Mouse (Mus musculus): ENCODE results near the gene Cpvl. TPM values are rescaled to one million over a fixed set of nuclear protein-coding genes. Genes with fewer than 3 reads are reported as not detected.

Cpvl gene
- polyA plus RNA-seq, 1 experiment from 2014 or later: 0.82 TPM

DNA sequence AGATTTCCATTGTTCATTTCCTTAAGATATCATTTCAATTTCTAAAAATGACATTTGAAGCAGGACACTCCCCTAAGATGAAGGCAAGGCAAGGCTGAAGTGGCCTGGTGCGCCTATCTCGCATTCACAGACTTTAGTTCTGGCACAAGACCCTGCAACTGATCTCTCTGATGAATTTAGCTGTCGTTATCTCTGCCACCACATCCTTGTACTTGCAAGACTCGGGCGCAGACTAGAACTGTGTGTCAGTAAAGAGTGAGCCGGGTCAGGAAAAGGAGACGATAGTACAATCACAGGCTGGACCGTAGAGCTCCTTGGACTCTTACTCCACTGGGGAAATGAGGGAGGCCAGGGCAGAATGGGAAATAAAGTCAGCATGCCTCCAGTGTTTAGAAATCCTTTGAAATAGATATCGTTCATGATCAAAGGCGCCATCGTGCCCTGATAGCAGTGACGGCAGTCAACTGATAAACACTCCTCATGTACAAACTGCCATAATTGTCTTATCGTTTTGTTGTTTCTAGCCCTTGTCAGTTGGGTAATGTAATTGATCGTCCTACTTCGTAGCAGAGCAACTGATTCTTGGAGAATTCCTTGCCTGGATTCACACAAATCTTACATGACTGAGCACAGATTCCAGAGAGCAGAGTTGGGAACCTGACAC is 2.5 kb upstream of the Cpvl start:
- no peak for ATAC-seq
- no peaks in the 10 kb centered on the region for H3K36me3 ChIP-seq (ENCODE audit: control insufficient read depth, insufficient read depth)
- H3K4me1 ChIP-seq (replicated peaks; ENCODE audit: control insufficient read depth, insufficient read depth, low read length): 0 out of 2 replicates have a peak, but pooled peaks cover 12% of the 10 kb centered on the region
- H3K27me3 ChIP-seq (replicated peaks; ENCODE audit: control insufficient read depth, insufficient read depth, low read length): no peaks in the 10 kb centered on the region
- WGBS: 56% methylated on average over 15 of the region's 15 CpGs
- TF ChIP-seq CTCF (IDR thresholded peaks at IDR 0.05; ENCODE audit: low read depth): no peak
- H3K27ac ChIP-seq (ENCODE audit: low read depth, low read length): no peak overlapping the region
- H3K4me3 ChIP-seq (ENCODE audit: low read depth, low read length): no peak overlapping the region
- no peak overlapping the region for H3K4me2 ChIP-seq (replicated peaks; ENCODE audit: low read depth)
- no peak overlapping the region for H3K9ac ChIP-seq (ENCODE audit: low read depth, low read length)
- no peaks in the 10 kb centered on the region for H3K9me3 ChIP-seq (ENCODE audit: control insufficient read depth)

DNA sequence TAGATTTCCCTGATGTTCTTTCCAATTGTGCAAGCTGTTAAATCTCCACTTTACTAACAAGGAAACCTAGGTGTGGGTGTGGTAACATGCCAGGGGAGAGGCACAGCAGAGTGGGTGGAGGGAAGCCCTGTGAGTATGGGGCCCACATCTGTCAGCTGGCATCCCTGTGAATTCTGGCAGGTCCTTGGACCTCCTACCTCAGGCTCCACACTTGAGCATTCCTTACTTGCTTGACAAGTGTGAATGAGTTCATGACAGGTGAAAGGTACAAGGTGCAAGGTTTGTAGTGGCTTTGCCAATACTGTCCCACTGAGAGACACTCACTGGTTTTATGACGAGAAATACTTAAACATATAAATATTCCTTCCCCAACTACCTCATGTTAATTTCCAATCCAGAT is 4.4 kb downstream of the Cpvl start:
- Histone ChIP-seq H3K4me1 (replicated peaks; ENCODE audit: control insufficient read depth, insufficient read depth, low read length) (peaks cover 5% of the 10 kb centered on the region; the same call in 1 of the 2 replicates), H3K9me3 (ENCODE audit: control insufficient read depth) (no peaks in the 10 kb centered on the region), H3K36me3 (ENCODE audit: control insufficient read depth, insufficient read depth) (no peaks in the 10 kb centered on the region), H3K27me3 (replicated peaks; ENCODE audit: control insufficient read depth, insufficient read depth, low read length) (no peaks in the 10 kb centered on the region), H3K9ac (ENCODE audit: low read depth, low read length) (no peak overlapping the region), H3K27ac (ENCODE audit: low read depth, low read length) (no peak overlapping the region), H3K4me3 (ENCODE audit: low read depth, low read length) (no peak overlapping the region), H3K4me2 (replicated peaks; ENCODE audit: low read depth) (no peak overlapping the region)
- peak; percentile 69 for ATAC-seq
- WGBS: 32% methylated on average over 1 of the region's 1 CpGs
- no peak for TF ChIP-seq CTCF (IDR thresholded peaks at IDR 0.05; ENCODE audit: low read depth)

DNA sequence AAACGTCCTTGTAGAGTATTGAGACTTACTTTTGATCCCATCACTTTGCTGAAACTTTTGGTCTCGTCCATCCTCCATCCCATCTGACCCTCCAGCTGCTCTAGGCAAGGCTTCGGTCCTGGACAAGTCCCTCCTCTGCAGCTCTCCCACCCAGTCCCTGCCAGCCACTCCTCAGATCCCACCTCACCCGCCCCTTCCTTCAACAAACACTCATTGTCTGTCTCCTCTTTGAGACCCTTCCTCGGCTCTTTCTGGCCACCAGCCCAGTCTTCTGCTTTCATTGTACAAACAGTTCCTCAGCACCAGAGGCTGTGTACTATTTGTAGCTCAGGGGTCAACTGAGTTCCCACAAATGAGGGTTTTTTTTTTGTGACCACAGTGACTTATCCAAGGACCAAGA is 5.0 kb downstream of the Cpvl start:
- Histone ChIP-seq H3K4me3 (ENCODE audit: low read depth, low read length) (no peak overlapping the region), H3K36me3 (ENCODE audit: control insufficient read depth, insufficient read depth) (no peaks in the 10 kb centered on the region), H3K27me3 (replicated peaks; ENCODE audit: control insufficient read depth, insufficient read depth, low read length) (no peaks in the 10 kb centered on the region), H3K27ac (ENCODE audit: low read depth, low read length) (no peak overlapping the region), H3K9ac (ENCODE audit: low read depth, low read length) (no peak overlapping the region), H3K4me2 (replicated peaks; ENCODE audit: low read depth) (no peak overlapping the region), H3K4me1 (replicated peaks; ENCODE audit: control insufficient read depth, insufficient read depth, low read length) (peaks cover 5% of the 10 kb centered on the region; the same call in 1 of the 2 replicates), H3K9me3 (ENCODE audit: control insufficient read depth) (no peaks in the 10 kb centered on the region)
- ATAC-seq: no peak
- TF ChIP-seq CTCF (IDR thresholded peaks at IDR 0.05; ENCODE audit: low read depth): no peak
- 40% methylated on average over 5 of the region's 5 CpGs for WGBS

DNA sequence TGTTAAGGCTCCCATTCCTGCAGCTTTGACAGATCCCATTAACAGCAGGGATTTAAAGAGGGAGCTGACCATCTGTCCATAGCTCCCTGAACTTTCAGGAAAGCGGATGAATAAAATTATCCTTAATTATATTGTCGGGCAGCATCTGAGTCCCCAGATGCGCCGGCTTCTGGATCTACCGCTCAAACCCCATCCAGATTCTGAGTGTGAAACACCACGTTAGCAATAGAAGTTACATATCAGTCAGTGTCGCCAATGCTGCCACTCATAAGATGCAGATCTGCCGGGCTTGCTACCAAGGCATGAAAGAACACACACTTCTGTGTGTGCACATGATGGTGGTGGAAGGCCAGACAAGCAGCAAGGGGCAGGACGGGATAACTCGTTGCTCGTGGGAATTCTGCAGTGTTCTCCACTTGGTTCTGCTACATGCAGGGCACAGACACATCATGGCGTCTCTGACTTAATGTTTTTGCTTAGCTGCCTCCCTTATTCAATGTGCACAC is 6.2 kb downstream of the Cpvl start:
- Histone ChIP-seq H3K27ac (ENCODE audit: low read depth, low read length) (no peak overlapping the region), H3K27me3 (replicated peaks; ENCODE audit: control insufficient read depth, insufficient read depth, low read length) (no peaks in the 10 kb centered on the region), H3K4me3 (ENCODE audit: low read depth, low read length) (no peak overlapping the region), H3K4me1 (replicated peaks; ENCODE audit: control insufficient read depth, insufficient read depth, low read length) (peaks cover 5% of the 10 kb centered on the region; the same call in 1 of the 2 replicates), H3K9me3 (ENCODE audit: control insufficient read depth) (no peaks in the 10 kb centered on the region), H3K4me2 (replicated peaks; ENCODE audit: low read depth) (no peak overlapping the region), H3K36me3 (ENCODE audit: control insufficient read depth, insufficient read depth) (no peaks in the 10 kb centered on the region), H3K9ac (ENCODE audit: low read depth, low read length) (no peak overlapping the region)
- no peak for TF ChIP-seq CTCF (IDR thresholded peaks at IDR 0.05; ENCODE audit: low read depth)
- no peak for ATAC-seq
- 81% methylated on average over 12 of the region's 12 CpGs for WGBS

DNA sequence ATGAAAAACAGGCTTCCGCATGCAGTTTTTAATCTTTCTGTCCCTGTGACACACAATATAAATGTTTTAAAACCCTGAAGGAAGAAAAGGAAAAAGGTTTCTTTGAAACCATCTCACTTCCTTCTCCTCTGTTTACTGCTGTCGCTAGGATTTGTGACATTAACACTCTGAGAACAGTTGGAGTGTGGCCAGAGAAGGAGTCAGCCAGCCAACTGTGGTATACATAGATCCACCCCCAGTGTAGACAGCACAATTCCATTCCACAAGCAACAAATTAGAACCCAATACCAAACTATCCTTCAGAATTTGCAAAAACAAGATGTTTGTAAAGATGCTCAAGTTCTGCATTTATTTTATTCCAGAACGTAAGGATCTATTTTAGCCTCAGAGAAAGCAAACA is 6.7 kb downstream of the Cpvl start:
- H3K4me1 ChIP-seq (replicated peaks; ENCODE audit: control insufficient read depth, insufficient read depth, low read length): peaks cover 5% of the 10 kb centered on the region; the same call in 1 of the 2 replicates
- WGBS: 50% methylated on average over 3 of the region's 3 CpGs

DNA sequence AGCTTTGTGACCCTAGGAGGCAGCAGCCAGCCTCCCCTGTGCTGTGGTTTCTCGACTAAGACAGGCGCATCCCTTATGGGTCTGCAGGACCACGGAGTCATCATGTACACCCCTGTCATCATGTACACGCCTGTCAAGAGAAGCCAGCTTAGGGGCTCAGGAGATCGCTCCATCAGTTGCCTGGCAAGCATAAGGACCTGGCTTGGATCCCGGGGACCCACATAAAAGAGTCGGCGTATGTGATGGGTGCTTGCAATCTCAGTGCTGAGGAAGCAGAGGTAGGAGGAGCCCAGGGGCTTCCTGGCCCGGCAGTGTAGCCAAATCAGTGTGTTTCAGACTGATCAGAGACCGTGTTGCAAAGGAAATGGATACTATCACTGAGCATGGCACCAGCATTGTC is 9.4 kb downstream of the Cpvl start:
- peaks cover 5% of the 10 kb centered on the region; the same call in 1 of the 2 replicates for H3K4me1 ChIP-seq (replicated peaks; ENCODE audit: control insufficient read depth, insufficient read depth, low read length)
- no peak for ATAC-seq
- H3K4me3 ChIP-seq (ENCODE audit: low read depth, low read length): no peak overlapping the region
- H3K9ac ChIP-seq (ENCODE audit: low read depth, low read length): no peak overlapping the region
- WGBS: 83% methylated on average over 10 of the region's 10 CpGs
- no peak for TF ChIP-seq CTCF (IDR thresholded peaks at IDR 0.05; ENCODE audit: low read depth)
- H3K27me3 ChIP-seq (replicated peaks; ENCODE audit: control insufficient read depth, insufficient read depth, low read length): no peaks in the 10 kb centered on the region
- no peak overlapping the region for H3K27ac ChIP-seq (ENCODE audit: low read depth, low read length)
- no peaks in the 10 kb centered on the region for H3K9me3 ChIP-seq (ENCODE audit: control insufficient read depth)
- no peaks in the 10 kb centered on the region for H3K36me3 ChIP-seq (ENCODE audit: control insufficient read depth, insufficient read depth)
- no peak overlapping the region for H3K4me2 ChIP-seq (replicated peaks; ENCODE audit: low read depth)

More for the DNA sequence above, 6.7 kb downstream of the Cpvl start:
- no peak overlapping the region for H3K27ac ChIP-seq (ENCODE audit: low read depth, low read length)
- no peaks in the 10 kb centered on the region for H3K36me3 ChIP-seq (ENCODE audit: control insufficient read depth, insufficient read depth)
- H3K9ac ChIP-seq (ENCODE audit: low read depth, low read length): no peak overlapping the region
- ATAC-seq: no peak
- H3K4me3 ChIP-seq (ENCODE audit: low read depth, low read length): no peak overlapping the region
- no peaks in the 10 kb centered on the region for H3K27me3 ChIP-seq (replicated peaks; ENCODE audit: control insufficient read depth, insufficient read depth, low read length)
- H3K4me2 ChIP-seq (replicated peaks; ENCODE audit: low read depth): no peak overlapping the region
- no peaks in the 10 kb centered on the region for H3K9me3 ChIP-seq (ENCODE audit: control insufficient read depth)
- TF ChIP-seq CTCF (IDR thresholded peaks at IDR 0.05; ENCODE audit: low read depth): no peak
